Mouse (Mus musculus) MN1 (cell line): ENCODE measurements at regions not wholly inside any gene's neighbourhood (a gene's known extent, or its start where the extent isn't known, plus 50 kb on each side); places are given as distances from the start of the nearest gene placed in this dataset.

ENCODE experiments used
- DNase-seq: peaks from one replicate; pipeline ENCODE4 v3.0.0-alpha.2; 2016; ENCODE audit warnings: low spot score

DNA sequence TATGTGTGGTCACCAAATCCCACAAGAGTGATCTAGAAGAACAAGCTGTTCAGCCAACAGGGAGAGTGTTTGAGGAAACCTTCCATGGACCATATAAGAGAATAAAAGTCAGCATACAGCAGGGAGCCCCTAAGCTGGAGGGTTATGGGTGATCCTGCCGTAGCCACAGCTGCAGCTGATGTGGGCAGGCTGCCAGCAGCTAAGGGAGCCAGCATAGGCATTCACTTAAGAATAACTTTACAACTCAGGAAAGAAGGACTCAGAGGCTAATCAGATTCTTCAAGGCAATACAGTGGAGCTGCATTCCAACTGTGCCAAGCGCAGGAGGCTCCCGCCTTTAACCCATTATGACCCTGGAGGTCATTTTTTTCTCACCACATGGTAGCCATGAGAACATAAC, 121.6 kb downstream of the Uck2 start:
- DNase-seq, result peak; percentile 24

DNA sequence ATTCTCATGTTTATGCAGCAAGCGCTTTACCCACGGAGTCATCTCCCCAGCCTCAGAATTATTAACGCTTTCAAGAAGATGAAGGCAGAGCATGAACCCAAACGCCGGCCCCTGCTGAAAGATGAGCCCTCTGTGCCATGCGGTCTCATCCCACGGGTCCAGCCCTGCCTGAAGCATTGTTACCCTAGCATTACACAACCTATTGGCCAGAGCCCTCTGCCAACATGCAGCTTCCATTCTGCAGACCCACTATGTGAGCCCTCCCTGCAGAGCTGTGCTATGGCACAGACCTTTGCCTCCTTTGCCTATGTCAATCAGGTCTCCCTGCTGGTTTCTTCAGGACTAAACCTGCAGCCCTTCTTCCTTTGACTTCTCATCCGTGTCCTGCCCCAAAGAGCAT, 122.6 kb downstream of the Uck2 start:
- no peak for DNase-seq

DNA sequence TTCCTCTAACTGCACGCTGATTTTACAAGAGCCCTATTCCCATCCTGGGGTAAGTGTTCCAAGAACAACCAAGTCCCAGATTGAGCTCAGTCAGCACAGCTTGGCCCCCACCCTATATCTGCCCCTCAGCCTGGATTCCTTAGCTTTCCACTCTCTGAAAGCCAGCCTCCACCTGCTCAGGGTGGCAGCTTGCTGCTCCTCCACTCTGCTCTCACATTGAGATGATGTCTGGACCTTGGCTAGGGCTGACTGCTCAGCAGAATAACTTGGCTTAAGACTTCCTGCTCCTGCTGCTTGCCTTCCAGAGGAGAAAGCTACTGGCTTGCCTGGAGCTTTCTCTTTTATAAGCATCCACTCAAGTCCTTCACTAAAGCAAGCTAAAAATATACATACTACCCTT, 125.6 kb downstream of the Uck2 start:
- no peak for DNase-seq

- DNase-seq, result no peak
Observed at GRCm38 (mm10) chr1:167152442-167152841, 132.7 kb downstream of the Uck2 start.

DNA sequence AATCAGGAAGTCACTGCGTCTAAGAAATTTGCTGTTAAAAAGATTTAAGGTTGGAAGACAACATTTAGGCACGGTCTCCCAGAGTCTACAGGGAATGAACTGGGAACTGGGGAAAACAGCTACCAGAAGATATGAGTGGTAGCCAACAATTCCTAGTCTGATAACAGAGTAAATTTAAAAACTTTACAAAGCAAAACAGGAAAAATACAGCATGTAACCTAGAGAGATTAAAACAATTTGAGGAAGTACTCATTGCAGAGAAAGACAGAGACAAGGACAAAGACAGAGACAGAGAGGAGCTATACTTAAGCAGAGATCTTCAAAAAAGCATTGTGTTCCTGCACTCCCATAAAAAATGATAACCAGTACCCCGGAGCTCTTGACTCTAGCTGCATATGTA, 140.8 kb downstream of the Uck2 start:
- no peak for DNase-seq

- DNase-seq, result no peak
Observed at GRCm38 (mm10) chr1:167143797-167144196, 141.3 kb downstream of the Uck2 start.
